Mouse (Mus musculus): Measurements from ENCODE around the gene Olfr1058. TPM values are rescaled to one million over a fixed set of nuclear protein-coding genes. Genes with fewer than 3 reads are reported as not detected.
"Not testable (repeated sequence)": the region's sequence is repeated elsewhere in the genome, so short reads cannot be mapped to it uniquely, and the experiment has no call there.

Olfr1058 gene
- polyA plus RNA-seq (2015; fragmentation: Nextera tagmentation; extraction: Ambion mirVana): 0.08 TPM in 1 of 2 replicates, not detected in the other

- DNase-seq (ENCODE audit: low spot score): not testable (repeated sequence)
Observed at GRCm38 (mm10) chr2:86388461-86388860, at the start of gene Olfr1058. Olfr1058 (minus strand) TSS chr2:86388561.

DNA sequence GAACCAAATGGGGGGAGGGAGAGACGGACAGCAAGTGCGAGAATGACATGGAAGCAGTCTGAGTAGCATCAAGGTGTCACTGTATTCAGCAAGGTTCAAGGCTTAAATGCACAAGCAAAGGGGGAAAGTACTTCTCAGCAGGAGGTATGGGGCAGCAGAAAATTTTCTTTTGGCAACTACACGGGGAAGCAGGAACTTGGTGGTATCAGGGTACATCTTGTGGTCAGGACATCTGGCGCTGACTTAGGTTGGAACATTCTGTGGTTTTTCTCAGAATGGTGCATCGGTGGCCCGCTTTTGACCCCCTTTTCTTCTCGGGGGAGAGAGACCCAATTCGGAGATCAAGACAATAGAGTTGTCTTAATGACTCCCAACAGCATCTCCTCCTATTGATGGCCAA lies 40.1 kb upstream of the Olfr1058 start:
- peak; percentile 55 for DNase-seq (ENCODE audit: low spot score)

DNA sequence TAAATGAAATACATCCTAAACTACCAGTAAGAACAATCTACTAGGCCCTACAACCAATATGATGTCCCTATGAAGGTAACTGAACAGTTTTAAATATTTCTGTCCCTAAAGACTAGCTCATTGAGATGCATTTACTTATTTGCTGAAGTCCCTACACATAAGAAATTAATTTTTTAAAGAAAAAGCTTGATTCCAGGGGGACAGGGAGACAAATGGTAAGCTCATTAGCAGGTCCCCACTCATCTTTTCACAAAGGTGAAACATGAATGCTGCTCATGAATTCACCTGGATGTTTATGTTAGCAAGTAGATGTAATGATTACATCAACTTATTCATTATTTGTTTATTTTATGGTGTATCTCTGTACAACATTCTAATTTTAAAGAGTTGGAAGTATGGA lies 38.3 kb upstream of the Olfr1058 start, which contains the start of gene Olfr1062:
Gene Olfr1062 (minus strand): TSS at position 101 of the 400 bp plus-strand sequence.
- not testable (repeated sequence) for DNase-seq (ENCODE audit: low spot score)

DNA sequence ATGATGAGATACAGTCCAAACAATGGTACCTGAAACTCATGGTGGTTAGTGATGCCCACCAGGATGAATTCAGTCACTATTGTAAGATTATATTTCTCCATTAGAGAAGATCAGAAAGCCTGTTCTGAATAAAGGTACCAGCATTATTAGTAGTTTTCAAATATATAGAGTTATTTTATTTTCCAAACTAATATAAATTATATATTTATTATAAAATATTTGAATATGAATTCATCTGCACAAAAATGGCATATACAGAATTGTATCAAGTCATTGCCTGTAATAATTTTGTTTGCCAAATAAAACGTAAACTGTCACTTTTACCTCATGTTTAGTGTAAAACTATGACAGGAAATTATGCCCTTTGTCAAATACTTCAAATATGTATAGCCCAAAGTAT lies 25.6 kb upstream of the Olfr1058 start, which contains the start of gene Olfr1061:
Gene Olfr1061 (minus strand): TSS at position 101 of the 400 bp plus-strand sequence.
- no peak for DNase-seq (ENCODE audit: low spot score)

- DNase-seq (ENCODE audit: low spot score): no peak
Observed at GRCm38 (mm10) chr2:86395114-86395513, 6.8 kb upstream of the Olfr1058 start.

DNA sequence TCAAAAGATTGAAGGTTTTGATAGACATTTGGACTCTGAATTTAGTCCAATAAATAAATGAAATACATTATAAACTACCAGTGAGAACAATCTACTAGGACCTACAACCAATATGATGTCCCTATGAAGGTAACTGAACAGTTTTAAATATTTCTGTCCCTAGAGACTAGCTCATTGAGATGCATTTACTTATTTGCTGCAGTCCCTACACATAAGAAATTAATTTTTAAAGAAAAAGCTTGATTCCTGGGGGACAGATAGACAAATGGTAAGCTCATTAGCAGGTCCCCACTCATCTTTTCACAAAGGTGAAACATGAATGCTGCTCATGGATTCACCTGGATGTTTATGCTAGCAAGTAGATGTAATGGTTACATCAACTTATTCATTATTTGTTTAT lies 10.1 kb downstream of the Olfr1058 start, which contains the start of gene Olfr1057:
Gene Olfr1057 (minus strand): TSS at position 101 of the 400 bp plus-strand sequence.
- no peak for DNase-seq (ENCODE audit: low spot score)

GRCm38 (mm10) chr2:86366342-86366741 lies 22.0 kb downstream of the Olfr1058 start:
- not testable (repeated sequence) for DNase-seq (ENCODE audit: low spot score)

- no peak for DNase-seq (ENCODE audit: low spot score)
Observed at GRCm38 (mm10) chr2:86362369-86362768, 26.0 kb downstream of the Olfr1058 start, which contains the start of gene Olfr1056. Olfr1056 (minus strand) TSS chr2:86362469.

DNA sequence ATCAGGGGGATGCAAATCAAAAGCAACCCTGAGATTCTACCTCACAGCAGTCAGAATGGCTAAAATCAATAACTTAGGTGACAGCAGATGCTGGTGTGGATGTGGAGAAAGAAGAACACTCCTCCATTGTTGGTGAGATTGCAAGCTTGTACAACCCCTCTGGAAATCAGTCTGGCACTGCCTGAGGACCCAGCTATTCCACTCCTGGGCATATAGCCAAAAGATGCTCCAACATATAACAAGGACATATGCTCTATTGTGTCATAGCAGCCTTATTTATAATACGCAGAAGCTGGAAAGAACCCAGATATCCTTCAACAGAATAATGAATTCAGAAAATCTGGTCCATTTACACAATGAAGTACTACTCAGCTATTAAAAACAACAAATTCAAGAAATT lies 36.6 kb downstream of the Olfr1058 start:
- not testable (repeated sequence) for DNase-seq (ENCODE audit: low spot score)

GRCm38 (mm10) chr2:86350184-86350583 lies 38.2 kb downstream of the Olfr1058 start, which contains the start of gene Olfr1055:
Olfr1055 (minus strand) TSS chr2:86350284.
- DNase-seq (ENCODE audit: low spot score): no peak

GRCm38 (mm10) chr2:86335333-86335732 lies 53.0 kb downstream of the Olfr1058 start, which contains the start of gene Olfr1054:
Olfr1054 (minus strand) TSS chr2:86335433.
- no peak for DNase-seq (ENCODE audit: low spot score)

Other genes with a start within 250 kb of the Olfr1058 start
- gene Olfr1040, start 241.8 kb downstream of the Olfr1058 start, polyA plus RNA-seq (2015; fragmentation: Nextera tagmentation; extraction: Ambion mirVana): not detected in 2 replicates
- gene Olfr1042, start 226.7 kb downstream of the Olfr1058 start, polyA plus RNA-seq (2015; fragmentation: Nextera tagmentation; extraction: Ambion mirVana): not detected in 2 replicates
- not detected in 2 replicates for gene Olfr1043, start 221.0 kb downstream of the Olfr1058 start, polyA plus RNA-seq (2015; fragmentation: Nextera tagmentation; extraction: Ambion mirVana)
- gene Olfr1044, start 210.7 kb downstream of the Olfr1058 start, polyA plus RNA-seq (2015; fragmentation: Nextera tagmentation; extraction: Ambion mirVana): not detected in 2 replicates
- not detected in 2 replicates for gene Olfr52, start 202.9 kb downstream of the Olfr1058 start, polyA plus RNA-seq (2015; fragmentation: Nextera tagmentation; extraction: Ambion mirVana)
- not detected in 2 replicates for gene Olfr1045, start 185.6 kb downstream of the Olfr1058 start, polyA plus RNA-seq (2015; fragmentation: Nextera tagmentation; extraction: Ambion mirVana)
- gene Olfr1046, start 169.2 kb downstream of the Olfr1058 start, polyA plus RNA-seq (2015; fragmentation: Nextera tagmentation; extraction: Ambion mirVana): not detected in 2 replicates
- not detected in 2 replicates for gene Olfr1047, start 157.2 kb downstream of the Olfr1058 start, polyA plus RNA-seq (2015; fragmentation: Nextera tagmentation; extraction: Ambion mirVana)
- gene Olfr1048, start 148.3 kb downstream of the Olfr1058 start, polyA plus RNA-seq (2015; fragmentation: Nextera tagmentation; extraction: Ambion mirVana): not detected in 2 replicates
- not detected in 2 replicates for gene Olfr1049, start 130.2 kb downstream of the Olfr1058 start, polyA plus RNA-seq (2015; fragmentation: Nextera tagmentation; extraction: Ambion mirVana)
- gene Olfr1051, start 109.5 kb downstream of the Olfr1058 start, polyA plus RNA-seq (2015; fragmentation: Nextera tagmentation; extraction: Ambion mirVana): not detected in 2 replicates
- not detected in 2 replicates for gene Olfr1052, start 96.1 kb downstream of the Olfr1058 start, polyA plus RNA-seq (2015; fragmentation: Nextera tagmentation; extraction: Ambion mirVana)
- gene Olfr1053, start 73.3 kb downstream of the Olfr1058 start, polyA plus RNA-seq (2015; fragmentation: Nextera tagmentation; extraction: Ambion mirVana): not detected in 2 replicates
- gene Olfr1054, start 53.1 kb downstream of the Olfr1058 start, polyA plus RNA-seq (2015; fragmentation: Nextera tagmentation; extraction: Ambion mirVana): not detected in 2 replicates
- gene Olfr1055, start 38.3 kb downstream of the Olfr1058 start, polyA plus RNA-seq (2015; fragmentation: Nextera tagmentation; extraction: Ambion mirVana): not detected in 2 replicates
- gene Olfr1056, start 26.1 kb downstream of the Olfr1058 start, polyA plus RNA-seq (2015; fragmentation: Nextera tagmentation; extraction: Ambion mirVana): not detected in 2 replicates
- not detected in 2 replicates for gene Olfr1057, start 10.2 kb downstream of the Olfr1058 start, polyA plus RNA-seq (2015; fragmentation: Nextera tagmentation; extraction: Ambion mirVana)
- not detected in 2 replicates for gene Olfr1061, start 25.5 kb upstream of the Olfr1058 start, polyA plus RNA-seq (2015; fragmentation: Nextera tagmentation; extraction: Ambion mirVana)
- gene Olfr1062, start 38.2 kb upstream of the Olfr1058 start, polyA plus RNA-seq (2015; fragmentation: Nextera tagmentation; extraction: Ambion mirVana): 0.06 and 0.07 TPM in 2 replicates
- not detected in 2 replicates for gene Olfr1065, start 62.0 kb upstream of the Olfr1058 start, polyA plus RNA-seq (2015; fragmentation: Nextera tagmentation; extraction: Ambion mirVana)
- gene Olfr1066, start 67.7 kb upstream of the Olfr1058 start, polyA plus RNA-seq (2015; fragmentation: Nextera tagmentation; extraction: Ambion mirVana): not detected in 2 replicates
- not detected in 2 replicates for gene Olfr228, start 98.8 kb upstream of the Olfr1058 start, polyA plus RNA-seq (2015; fragmentation: Nextera tagmentation; extraction: Ambion mirVana)
- not detected in 2 replicates for gene Olfr1076, start 119.9 kb upstream of the Olfr1058 start, polyA plus RNA-seq (2015; fragmentation: Nextera tagmentation; extraction: Ambion mirVana)
- gene Olfr1079, start 153.9 kb upstream of the Olfr1058 start, polyA plus RNA-seq (2015; fragmentation: Nextera tagmentation; extraction: Ambion mirVana): not detected in 2 replicates
- gene Olfr1080, start 169.7 kb upstream of the Olfr1058 start, polyA plus RNA-seq (2015; fragmentation: Nextera tagmentation; extraction: Ambion mirVana): not detected in 2 replicates
- gene Olfr1082, start 210.4 kb upstream of the Olfr1058 start, polyA plus RNA-seq (2015; fragmentation: Nextera tagmentation; extraction: Ambion mirVana): not detected in 2 replicates

Measured in thymus, postnatal 0 days (tissue).